Mouse (Mus musculus) induced T-regulatory cell, adult 2 months (primary cell): ENCODE measurements around the gene Rmdn3.

Experiments used
- DNase-seq: peaks from one replicate; pipeline ENCODE4 v3.0.0-alpha.2; 2012; ENCODE audit warnings: low read depth

Gene Rmdn3

GRCm38 (mm10) chr2:119166901-119167865, 10.3 kb upstream of the Rmdn3 start, which contains the start of gene Gchfr:
Gene Gchfr, plus strand, starts transcription at chr2:119167773.
- peak; percentile 61 for DNase-seq

DNA sequence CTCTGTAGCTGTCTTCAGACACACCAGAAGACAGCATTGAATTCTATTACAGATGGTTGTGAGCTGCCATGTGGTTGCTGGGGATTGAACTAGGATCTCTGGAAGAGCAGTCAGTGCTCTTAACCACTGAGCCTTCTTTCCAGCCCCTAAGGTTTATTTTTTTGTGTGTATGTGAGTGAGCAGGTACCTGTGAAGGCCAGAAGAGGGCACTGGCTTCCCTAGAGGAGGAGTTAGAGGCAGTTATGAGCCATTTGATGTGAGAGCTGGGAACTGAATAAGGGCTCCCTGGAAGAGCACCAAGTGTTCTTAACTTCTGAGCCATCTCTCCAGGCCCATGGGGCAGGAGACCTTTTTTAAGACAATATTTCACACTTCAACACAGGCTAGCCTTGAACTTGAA, 8.6 kb upstream of the Rmdn3 start:
- peak; percentile 27 for DNase-seq

- DNase-seq = no peak
Measured at GRCm38 (mm10) chr2:119163999-119164398, 7.2 kb upstream of the Rmdn3 start.

GRCm38 (mm10) chr2:119163135-119163534, 6.3 kb upstream of the Rmdn3 start:
- no peak for DNase-seq

DNA sequence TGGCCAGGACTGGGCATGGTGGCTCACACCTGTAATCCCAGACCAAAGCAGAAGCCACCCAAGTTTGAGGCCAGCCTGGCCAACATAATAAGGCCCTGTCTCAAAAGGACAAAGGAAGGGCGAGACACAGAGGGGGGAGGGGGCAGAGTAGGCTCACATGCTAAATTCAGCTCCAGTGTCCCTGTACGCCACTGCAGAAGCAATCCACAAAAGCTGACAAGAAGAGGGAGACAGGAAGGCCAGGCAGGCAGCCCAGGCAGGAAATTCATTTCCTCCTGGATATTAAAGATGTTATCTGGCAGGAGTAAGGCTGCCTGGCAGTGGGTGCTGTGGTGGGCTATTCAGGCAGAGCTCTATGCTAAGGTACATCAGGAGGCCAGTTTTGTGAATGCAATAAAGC, 4.4 kb upstream of the Rmdn3 start:
- DNase-seq = no peak

GRCm38 (mm10) chr2:119157836-119158235, 1.0 kb upstream of the Rmdn3 start:
- peak; percentile 21 for DNase-seq

- peak; percentile 53 for DNase-seq
Measured at GRCm38 (mm10) chr2:119156081-119156680, 653 bp downstream of the Rmdn3 start.

- DNase-seq = no peak
Measured at GRCm38 (mm10) chr2:119155388-119155787, 1.4 kb downstream of the Rmdn3 start.

GRCm38 (mm10) chr2:119154683-119155082, 2.2 kb downstream of the Rmdn3 start:
- DNase-seq = no peak

DNA sequence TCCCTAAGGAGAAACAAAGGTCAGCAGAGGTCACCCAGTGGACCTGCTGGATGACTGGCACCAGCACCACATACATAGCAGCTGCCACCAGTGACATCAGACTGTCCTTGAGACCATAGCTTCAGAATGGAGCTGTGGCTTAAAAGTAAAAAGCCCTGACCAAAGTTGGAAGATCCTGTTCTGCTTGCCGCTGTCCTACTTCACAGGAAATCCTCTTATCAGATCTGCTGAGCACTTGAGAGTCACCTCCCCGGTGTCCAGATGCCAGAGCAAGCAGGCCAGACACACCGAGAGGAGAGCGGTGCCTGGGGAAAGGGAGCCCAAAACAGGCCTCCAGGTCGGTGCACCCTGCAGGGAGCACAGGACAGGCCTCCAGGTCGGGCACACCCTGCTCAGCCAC, 4.6 kb downstream of the Rmdn3 start:
- no peak for DNase-seq

DNA sequence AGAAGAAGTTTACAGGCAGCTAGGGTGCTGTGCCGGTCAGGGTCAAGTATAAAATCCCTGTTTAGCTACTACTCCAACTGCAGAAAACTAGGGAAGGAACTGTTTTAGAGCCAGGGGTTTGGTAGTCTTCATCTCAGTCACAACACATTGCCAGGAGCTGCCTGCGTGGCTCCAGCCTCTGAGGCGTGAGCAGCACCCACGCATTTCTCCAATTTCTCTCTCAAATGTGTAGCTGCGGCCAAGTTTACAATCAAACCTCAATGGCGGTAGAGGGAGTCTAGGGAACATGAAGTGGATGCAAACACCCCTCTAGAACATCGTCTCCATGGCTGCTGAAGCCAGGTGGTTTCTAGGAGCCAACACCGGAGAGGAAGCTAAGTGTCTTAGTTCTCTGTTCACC, 9.1 kb downstream of the Rmdn3 start:
- no peak for DNase-seq

DNA sequence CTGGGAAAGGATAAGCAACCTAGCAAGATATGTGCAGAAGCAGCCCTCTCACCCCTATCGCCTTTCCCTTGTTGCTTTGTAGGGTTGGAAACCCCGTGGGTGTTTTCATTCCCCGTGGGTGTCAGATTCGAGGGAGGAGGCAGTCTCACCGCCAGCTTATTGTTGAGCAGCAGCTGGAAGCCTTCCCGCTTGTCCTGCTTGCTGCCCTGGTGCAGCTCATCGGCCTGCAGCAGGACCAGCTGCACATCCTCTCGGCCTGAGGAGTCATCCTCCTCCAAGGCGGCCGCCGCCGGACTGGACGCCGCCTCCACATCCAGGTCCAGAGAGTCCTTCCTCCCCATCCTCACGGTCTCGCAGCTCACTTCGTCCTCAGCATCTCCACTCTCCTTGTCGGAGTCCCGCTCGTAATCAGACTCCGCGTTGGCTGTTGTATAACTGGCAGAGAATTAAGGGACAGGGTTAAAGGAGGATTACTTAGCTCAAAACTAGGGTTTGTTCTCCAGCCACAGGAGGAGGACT, 9.6 kb downstream of the Rmdn3 start:
- DNase-seq = no peak

DNA sequence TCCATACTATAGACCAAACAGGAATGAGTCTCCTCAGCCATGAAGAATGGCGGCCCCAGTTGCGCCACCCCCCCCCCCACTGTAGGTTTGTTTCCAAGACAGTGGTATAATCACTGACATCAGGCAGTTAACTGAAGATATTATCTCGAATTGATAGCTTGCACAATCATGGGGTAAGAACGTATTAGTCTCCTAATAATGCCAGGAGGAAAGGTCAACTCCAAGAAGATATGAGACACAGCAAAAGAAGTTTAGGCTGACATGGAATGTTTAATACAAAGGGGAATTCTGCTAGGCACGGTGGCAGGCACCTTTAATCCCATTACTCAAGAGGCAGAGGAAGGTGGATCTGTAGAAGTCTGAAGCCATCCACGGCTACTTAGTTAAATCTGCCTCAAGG, 10.4 kb downstream of the Rmdn3 start:
- DNase-seq = no peak

DNA sequence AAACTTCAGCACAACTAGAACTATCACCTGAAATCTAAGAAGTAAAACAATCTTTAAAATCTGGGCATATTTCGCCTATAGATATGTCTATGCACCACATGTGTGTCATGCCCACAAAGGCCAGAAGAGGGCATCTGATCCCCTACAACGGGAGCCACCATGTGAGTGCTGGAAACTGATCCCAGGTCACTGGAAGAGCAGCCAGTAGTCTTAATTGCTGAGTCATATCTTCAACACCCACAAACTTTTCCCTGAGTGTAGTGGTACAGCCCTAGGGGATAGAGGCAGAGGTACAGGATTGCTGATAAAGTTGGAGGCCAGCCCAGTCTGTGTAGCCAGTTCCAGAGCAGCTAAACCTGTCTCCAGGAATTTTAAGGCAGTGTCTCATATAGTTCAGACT, 11.6 kb downstream of the Rmdn3 start:
- DNase-seq = peak; percentile 46

GRCm38 (mm10) chr2:119136346-119136898, 20.4 kb downstream of the Rmdn3 start:
- no peak for DNase-seq

DNA sequence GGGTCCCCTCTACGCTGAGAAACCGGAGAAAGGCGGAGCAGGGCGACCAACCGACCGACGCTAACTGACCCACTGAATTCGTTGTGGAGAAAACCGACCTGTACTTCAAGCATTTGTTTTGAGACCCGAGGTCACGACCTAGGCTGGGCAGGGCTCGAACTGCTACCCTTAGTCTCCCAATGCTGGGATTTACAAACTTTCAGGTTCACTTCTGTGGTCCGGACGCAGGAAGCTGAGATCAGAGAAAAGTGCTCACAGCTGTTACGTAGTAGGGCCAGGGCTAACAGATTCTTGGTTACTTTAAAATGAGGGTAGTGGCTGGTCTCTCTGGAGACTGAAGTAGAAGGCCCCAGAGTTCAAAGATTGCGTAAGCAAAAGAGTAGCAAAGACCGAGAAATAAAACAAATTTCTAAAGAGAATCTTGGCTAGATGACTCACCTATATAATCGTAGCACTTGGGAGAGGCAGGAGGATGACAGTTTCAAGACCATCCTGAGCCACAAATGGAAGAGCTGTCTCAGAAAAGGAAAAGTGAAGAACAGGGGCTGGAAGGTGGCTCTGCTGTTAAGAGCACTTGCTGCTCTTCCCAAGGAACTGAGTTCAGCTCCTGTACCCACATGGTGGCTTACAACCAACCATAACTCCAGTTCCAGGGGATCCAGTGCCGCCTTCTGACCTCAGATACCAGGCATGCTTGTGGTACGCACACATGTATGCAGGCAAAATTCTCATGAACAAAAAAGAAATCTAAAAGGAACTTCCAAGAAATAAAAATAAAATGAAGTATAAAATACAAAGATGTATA, 43.5 kb downstream of the Rmdn3 start:
- peak; percentile 57 for DNase-seq

GRCm38 (mm10) chr2:119112438-119113112, 44.3 kb downstream of the Rmdn3 start, which contains the start of gene Rad51:
Gene Rad51, plus strand, starts transcription at chr2:119112793.
- DNase-seq = peak; percentile 94

GRCm38 (mm10) chr2:119111060-119111459, 45.8 kb downstream of the Rmdn3 start:
- DNase-seq = no peak

- DNase-seq = peak; percentile 29
Measured at GRCm38 (mm10) chr2:119108554-119108953, 48.3 kb downstream of the Rmdn3 start.

DNA sequence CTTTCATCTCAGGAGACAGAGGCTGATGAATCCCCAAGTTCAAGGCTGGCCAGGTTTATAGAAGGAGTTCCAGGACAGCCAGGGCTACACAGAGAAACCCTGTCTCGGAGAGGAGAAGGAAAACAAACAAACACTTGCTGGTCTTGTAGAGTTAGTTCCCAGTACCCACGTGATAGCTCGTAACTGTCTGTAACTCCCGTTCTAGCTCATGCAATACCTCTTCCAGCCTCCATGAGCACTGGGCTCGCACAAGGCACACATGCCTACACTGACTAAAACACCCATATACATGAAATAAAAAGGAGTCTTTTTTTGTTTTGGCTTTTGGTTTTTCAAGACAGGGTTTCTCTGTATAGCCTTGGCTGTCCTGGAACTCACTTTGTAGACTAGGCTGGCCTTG, 50.3 kb downstream of the Rmdn3 start:
- no peak for DNase-seq

GRCm38 (mm10) chr2:119101552-119101951, 55.3 kb downstream of the Rmdn3 start:
- DNase-seq = no peak
